Mouse (Mus musculus): ENCODE results near the gene Agfg1. TPM values are rescaled to one million over a fixed set of nuclear protein-coding genes. Genes with fewer than 3 reads are reported as not detected.

The Agfg1 gene
- total RNA-seq, 1 experiment: 66.6 TPM

DNA sequence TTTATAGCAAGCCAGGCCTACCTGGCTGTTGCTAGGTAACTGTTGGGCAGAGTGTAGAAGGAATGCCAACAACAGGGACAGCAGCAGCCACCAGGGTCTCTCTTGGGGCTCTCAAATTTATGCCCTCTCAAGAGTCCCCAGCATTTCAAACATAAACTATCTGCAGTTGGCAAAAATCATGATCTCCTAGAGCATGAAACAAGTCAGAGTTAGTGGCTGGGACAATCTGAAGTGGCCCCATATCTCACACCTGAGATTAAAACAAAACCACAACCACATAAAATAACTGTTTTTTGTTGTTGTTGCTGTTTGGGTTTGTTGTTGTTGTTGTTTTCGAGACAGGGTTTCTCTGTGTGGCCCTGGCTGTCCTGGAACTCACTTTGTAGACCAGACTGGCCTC, 8.5 kb upstream of the Agfg1 start:
- H3K36me3 ChIP-seq (ENCODE audit: control insufficient read depth, insufficient read depth, low read length, poor library complexity, severe bottlenecking): no peaks in the 10 kb centered on the region
- no peaks in the 10 kb centered on the region; a peak in 2 of 4 replicates for H3K4me1 ChIP-seq (ENCODE audit: control insufficient read depth in 2 of 2, insufficient read depth in 2 of 2, low read length in 2 of 2, poor library complexity in 1 of 2)
- no peaks in the 10 kb centered on the region for H3K9me3 ChIP-seq (ENCODE audit: control insufficient read depth, insufficient read depth, low read depth, low read length)
- no peak overlapping the region for H3K4me3 ChIP-seq (ENCODE audit: insufficient read depth in 1 of 2, low read depth in 1 of 2, low read length in 2 of 2, poor library complexity in 1 of 2, severe bottlenecking in 1 of 2)
- no peak for DNase-seq (ENCODE audit: low read depth, low spot score)
- in situ Hi-C loops (cut with MboI; ENCODE audit: low sequenced_read_pairs in 2 of 2, unreplicated experiment in 2 of 2): no loop called here
- H3K9ac ChIP-seq (ENCODE audit: insufficient read depth, low read depth, low read length, poor library complexity, severe bottlenecking): no peak overlapping the region
- no peak overlapping the region for H3K27ac ChIP-seq (ENCODE audit: insufficient read depth, low read depth, low read length, poor library complexity, severe bottlenecking)
- TF ChIP-seq HCFC1 (IDR thresholded peaks at IDR 0.05; ENCODE audit: borderline replicate concordance, insufficient read depth, low read length) (no peak), ZC3H11A (IDR thresholded peaks at IDR 0.05; ENCODE audit: borderline replicate concordance, low read depth, low read length) (no peak), ZNF384 (IDR thresholded peaks at IDR 0.05; ENCODE audit: low read depth, low read length) (no peak), CHD2 (IDR thresholded peaks at IDR 0.05; ENCODE audit: low read depth, low read length) (no peak), MAFK (IDR thresholded peaks at IDR 0.05; ENCODE audit: insufficient read depth, low read depth, low read length) (no peak)

DNA sequence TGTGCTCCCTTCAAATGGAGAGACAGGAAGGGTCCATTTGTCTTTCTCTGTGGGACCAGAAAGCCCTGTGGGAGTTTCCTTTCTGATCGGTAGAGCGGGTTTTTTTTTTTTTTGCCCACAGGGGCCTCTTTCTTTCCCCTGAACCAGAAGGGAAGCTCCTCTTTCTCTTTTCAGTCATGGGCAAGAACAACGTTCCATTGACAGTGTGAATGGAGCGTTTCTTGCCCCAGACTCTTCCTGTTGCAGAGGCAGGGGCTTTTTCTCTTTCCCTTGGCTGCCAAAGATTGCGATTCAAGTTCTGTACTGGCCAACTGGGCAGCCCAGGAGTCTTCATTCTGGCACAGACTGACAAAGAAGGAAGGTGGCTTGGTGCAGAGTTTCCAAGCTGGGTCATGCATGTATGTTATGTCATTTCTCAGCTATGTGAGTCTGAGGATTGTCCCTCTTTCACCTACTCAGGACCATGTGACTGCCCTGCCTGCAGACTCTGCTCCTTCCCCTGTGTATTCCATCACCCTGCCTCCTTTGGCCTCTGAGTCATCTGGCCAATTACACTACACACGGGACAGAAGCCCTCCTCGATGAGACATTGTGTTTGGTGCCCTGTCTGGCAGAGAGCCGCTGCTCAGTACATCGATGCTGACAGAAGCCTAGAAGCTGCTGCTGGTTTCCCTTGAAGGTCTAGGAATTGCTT, 7.6 kb upstream of the Agfg1 start:
- Histone ChIP-seq H3K36me3 (ENCODE audit: control insufficient read depth, insufficient read depth, low read length, poor library complexity, severe bottlenecking) (no peaks in the 10 kb centered on the region), H3K27ac (ENCODE audit: insufficient read depth, low read depth, low read length, poor library complexity, severe bottlenecking) (no peak overlapping the region), H3K9me3 (ENCODE audit: control insufficient read depth, insufficient read depth, low read depth, low read length) (no peaks in the 10 kb centered on the region), H3K9ac (ENCODE audit: insufficient read depth, low read depth, low read length, poor library complexity, severe bottlenecking) (no peak overlapping the region), H3K4me1 (ENCODE audit: control insufficient read depth in 2 of 2, insufficient read depth in 2 of 2, low read length in 2 of 2, poor library complexity in 1 of 2) (no peaks in the 10 kb centered on the region; a peak in 1 of 4 replicates), H3K4me3 (ENCODE audit: insufficient read depth in 1 of 2, low read depth in 1 of 2, low read length in 2 of 2, poor library complexity in 1 of 2, severe bottlenecking in 1 of 2) (no peak overlapping the region)
- TF ChIP-seq ZC3H11A (IDR thresholded peaks at IDR 0.05; ENCODE audit: borderline replicate concordance, low read depth, low read length) (no peak), HCFC1 (IDR thresholded peaks at IDR 0.05; ENCODE audit: borderline replicate concordance, insufficient read depth, low read length) (no peak), CHD2 (IDR thresholded peaks at IDR 0.05; ENCODE audit: low read depth, low read length) (no peak), MAFK (IDR thresholded peaks at IDR 0.05; ENCODE audit: insufficient read depth, low read depth, low read length) (no peak), ZNF384 (IDR thresholded peaks at IDR 0.05; ENCODE audit: low read depth, low read length) (no peak)
- DNase-seq (ENCODE audit: low read depth, low spot score): no peak
- in situ Hi-C loops (cut with MboI; ENCODE audit: low sequenced_read_pairs in 2 of 2, unreplicated experiment in 2 of 2): no loop called here

DNA sequence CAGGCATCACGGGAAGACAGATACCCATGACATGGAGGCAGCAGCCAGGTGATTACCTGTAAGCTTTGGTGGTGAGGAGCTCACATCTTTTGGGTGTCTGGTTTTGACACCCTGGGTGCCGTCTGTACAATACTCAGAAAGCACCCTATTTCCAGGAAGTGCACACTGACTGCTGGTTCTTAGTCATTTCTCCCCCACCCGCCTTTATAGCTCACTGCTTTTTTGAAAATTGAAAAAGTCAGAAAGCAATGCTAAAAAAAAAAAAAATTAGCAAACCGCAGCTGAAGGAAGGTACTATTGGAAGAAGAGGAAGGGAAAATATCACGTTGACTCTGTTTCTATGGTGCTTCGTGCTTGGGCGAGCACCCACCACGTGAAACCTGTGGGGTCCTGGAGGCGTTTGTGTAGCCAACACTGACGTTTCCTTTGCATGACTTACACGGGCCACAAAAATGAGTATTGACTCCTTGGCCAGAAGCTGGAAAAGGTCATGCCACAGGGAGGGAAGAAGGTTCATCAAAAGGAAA, 6.7 kb upstream of the Agfg1 start:
- Histone ChIP-seq H3K36me3 (ENCODE audit: control insufficient read depth, insufficient read depth, low read length, poor library complexity, severe bottlenecking) (no peaks in the 10 kb centered on the region), H3K27ac (ENCODE audit: insufficient read depth, low read depth, low read length, poor library complexity, severe bottlenecking) (no peak overlapping the region), H3K4me1 (ENCODE audit: control insufficient read depth in 2 of 2, insufficient read depth in 2 of 2, low read length in 2 of 2, poor library complexity in 1 of 2) (no peaks in the 10 kb centered on the region; a peak in 1 of 4 replicates), H3K9me3 (ENCODE audit: control insufficient read depth, insufficient read depth, low read depth, low read length) (no peaks in the 10 kb centered on the region), H3K4me3 (ENCODE audit: insufficient read depth in 1 of 2, low read depth in 1 of 2, low read length in 2 of 2, poor library complexity in 1 of 2, severe bottlenecking in 1 of 2) (no peak overlapping the region), H3K9ac (ENCODE audit: insufficient read depth, low read depth, low read length, poor library complexity, severe bottlenecking) (no peak overlapping the region)
- in situ Hi-C loops (cut with MboI; ENCODE audit: low sequenced_read_pairs in 2 of 2, unreplicated experiment in 2 of 2): no loop called here
- TF ChIP-seq HCFC1 (IDR thresholded peaks at IDR 0.05; ENCODE audit: borderline replicate concordance, insufficient read depth, low read length) (no peak), ZC3H11A (IDR thresholded peaks at IDR 0.05; ENCODE audit: borderline replicate concordance, low read depth, low read length) (no peak), CHD2 (IDR thresholded peaks at IDR 0.05; ENCODE audit: low read depth, low read length) (no peak), ZNF384 (IDR thresholded peaks at IDR 0.05; ENCODE audit: low read depth, low read length) (no peak), MAFK (IDR thresholded peaks at IDR 0.05; ENCODE audit: insufficient read depth, low read depth, low read length) (no peak)
- DNase-seq (ENCODE audit: low read depth, low spot score): no peak

DNA sequence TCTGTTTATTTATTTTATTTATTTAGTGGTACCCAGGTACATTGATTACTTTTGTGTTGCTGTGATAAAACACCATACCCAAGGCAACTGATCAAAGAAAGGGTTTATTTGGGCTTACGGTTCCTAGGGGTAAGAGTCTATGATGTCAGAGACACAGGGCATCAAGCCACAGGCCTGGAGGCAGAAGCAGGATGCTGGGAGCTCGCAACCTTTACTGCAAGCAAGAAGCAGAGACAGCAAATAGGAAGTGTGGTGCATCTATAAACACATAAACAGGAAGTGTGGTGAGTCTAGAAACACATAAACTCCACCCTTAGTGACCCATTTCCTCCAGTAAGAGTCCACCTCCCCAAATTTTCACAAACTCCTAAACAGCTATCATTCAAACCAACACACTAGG, 5.8 kb upstream of the Agfg1 start:
- H3K9me3 ChIP-seq (ENCODE audit: control insufficient read depth, insufficient read depth, low read depth, low read length): no peaks in the 10 kb centered on the region
- H3K9ac ChIP-seq (ENCODE audit: insufficient read depth, low read depth, low read length, poor library complexity, severe bottlenecking): no peak overlapping the region
- no peak overlapping the region for H3K27ac ChIP-seq (ENCODE audit: insufficient read depth, low read depth, low read length, poor library complexity, severe bottlenecking)
- in situ Hi-C loops (cut with MboI; ENCODE audit: low sequenced_read_pairs in 2 of 2, unreplicated experiment in 2 of 2): no loop called here
- no peaks in the 10 kb centered on the region for H3K36me3 ChIP-seq (ENCODE audit: control insufficient read depth, insufficient read depth, low read length, poor library complexity, severe bottlenecking)
- DNase-seq (ENCODE audit: low read depth, low spot score): no peak
- H3K4me1 ChIP-seq (ENCODE audit: control insufficient read depth in 2 of 2, insufficient read depth in 2 of 2, low read length in 2 of 2, poor library complexity in 1 of 2): no peaks in the 10 kb centered on the region; a peak in 1 of 4 replicates
- no peak overlapping the region for H3K4me3 ChIP-seq (ENCODE audit: insufficient read depth in 1 of 2, low read depth in 1 of 2, low read length in 2 of 2, poor library complexity in 1 of 2, severe bottlenecking in 1 of 2)
- TF ChIP-seq ZC3H11A (IDR thresholded peaks at IDR 0.05; ENCODE audit: borderline replicate concordance, low read depth, low read length) (no peak), MAFK (IDR thresholded peaks at IDR 0.05; ENCODE audit: insufficient read depth, low read depth, low read length) (no peak), ZNF384 (IDR thresholded peaks at IDR 0.05; ENCODE audit: low read depth, low read length) (no peak), CHD2 (IDR thresholded peaks at IDR 0.05; ENCODE audit: low read depth, low read length) (no peak), HCFC1 (IDR thresholded peaks at IDR 0.05; ENCODE audit: borderline replicate concordance, insufficient read depth, low read length) (no peak)

Measured in ES-E14 (cell line).